Mouse (Mus musculus) hematopoietic stem cell, adult 5-6 weeks (primary cell): ENCODE measurements around the gene Tnfrsf8. TPM values are rescaled to one million over a fixed set of nuclear protein-coding genes. Genes with fewer than 3 reads are reported as not detected.

Experiments used
- ATAC-seq, 2 experiments: fragments of 125-278 bp in 1 of 2; replicated peaks in 1 of 2; 2 replicates each; pipeline ENCODE4 v1.8.0; 2016 to 2017; ENCODE audit warnings: inconsistent platforms in 2 of 2, mild to moderate bottlenecking in 2 of 2, moderate number of reproducible peaks in 2 of 2, low read depth in 1 of 2, moderate TSS enrichment in 1 of 2; ENCODE audit not compliant: low FRiP score in 2 of 2, poor library complexity in 2 of 2, severe bottlenecking in 2 of 2, insufficient read depth in 1 of 2, low TSS enrichment in 1 of 2
- total RNA-seq: library from RNA; stranded (forward); fragments of 172-1452, 232-1000 nt; gene quantifications from 2 replicates; pipeline ENCODE4 v1.2.3, GENCODE M21; 2017

Tnfrsf8 gene
- total RNA-seq, 1 experiment from 2014 or later: not detected

GRCm38 (mm10) chr4:145250002-145250401, 65.0 kb downstream of the Tnfrsf8 start:
- ATAC-seq: peak in 1 of 2 experiments; percentile 6; a peak in 1 of 4 replicates

DNA sequence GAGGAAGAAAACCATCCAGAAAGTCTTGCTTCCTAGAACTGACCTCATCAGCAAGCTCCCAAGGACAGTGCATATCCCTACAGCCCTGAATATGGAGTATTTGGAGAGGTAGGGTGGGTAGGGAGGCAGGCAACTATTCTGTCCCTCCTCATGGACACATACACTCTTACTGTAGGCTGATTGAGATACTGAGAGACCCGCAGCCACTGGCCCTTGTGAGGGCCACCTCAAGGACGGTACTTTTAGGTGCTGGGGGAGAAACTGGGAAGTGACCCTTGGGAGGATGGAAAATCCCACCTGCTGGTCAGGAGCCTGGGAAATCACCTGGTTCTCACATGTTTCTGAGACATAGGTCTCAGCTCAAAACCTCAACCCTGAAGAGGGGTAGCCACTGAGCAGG, 67.4 kb downstream of the Tnfrsf8 start:
- ATAC-seq: no peak

- peak; percentile 74 to 86 for ATAC-seq
Measured at GRCm38 (mm10) chr4:145246173-145247011, 68.6 kb downstream of the Tnfrsf8 start, which contains the start of gene Tnfrsf1b. TSS of gene Tnfrsf1b (minus strand) at chr4:145246870.

DNA sequence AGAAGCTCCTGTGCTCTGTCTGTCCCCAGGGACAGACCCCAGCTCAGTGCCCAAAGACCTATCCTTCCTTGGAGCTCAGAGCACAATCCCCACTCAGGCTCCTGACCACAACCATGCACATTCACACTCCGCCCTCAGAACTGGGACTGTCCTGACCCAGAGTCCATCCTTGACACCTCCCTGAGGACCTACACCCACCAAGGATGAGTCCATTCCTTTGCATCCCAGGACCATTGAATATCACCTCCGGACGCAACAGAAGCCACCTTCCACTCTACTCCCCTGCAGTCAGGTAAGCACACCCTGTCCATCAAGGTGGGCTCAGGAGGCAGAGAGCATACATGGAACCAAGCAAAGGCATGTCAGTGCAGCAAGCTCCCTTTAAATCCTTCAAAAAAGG, 69.4 kb downstream of the Tnfrsf8 start:
- ATAC-seq: no peak

DNA sequence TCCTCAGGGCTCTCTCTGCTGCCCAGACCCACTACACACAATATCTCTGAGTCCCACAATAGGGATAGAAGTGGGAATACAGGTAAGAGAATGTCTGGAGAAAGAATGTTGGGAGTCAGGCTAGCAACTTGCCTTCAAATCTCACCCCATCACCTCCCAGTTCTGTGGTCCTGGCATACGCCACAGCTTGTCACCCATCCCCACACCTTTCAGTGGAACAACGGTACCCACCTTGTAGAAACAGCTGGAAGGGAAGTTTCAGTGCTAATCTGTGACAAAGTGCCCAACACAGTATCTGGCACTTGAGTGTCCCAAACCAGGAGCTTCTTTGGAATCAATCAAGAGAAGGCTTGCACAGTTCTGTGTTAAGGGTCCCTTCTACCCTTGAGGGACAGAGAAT, 70.3 kb downstream of the Tnfrsf8 start:
- ATAC-seq: no peak

DNA sequence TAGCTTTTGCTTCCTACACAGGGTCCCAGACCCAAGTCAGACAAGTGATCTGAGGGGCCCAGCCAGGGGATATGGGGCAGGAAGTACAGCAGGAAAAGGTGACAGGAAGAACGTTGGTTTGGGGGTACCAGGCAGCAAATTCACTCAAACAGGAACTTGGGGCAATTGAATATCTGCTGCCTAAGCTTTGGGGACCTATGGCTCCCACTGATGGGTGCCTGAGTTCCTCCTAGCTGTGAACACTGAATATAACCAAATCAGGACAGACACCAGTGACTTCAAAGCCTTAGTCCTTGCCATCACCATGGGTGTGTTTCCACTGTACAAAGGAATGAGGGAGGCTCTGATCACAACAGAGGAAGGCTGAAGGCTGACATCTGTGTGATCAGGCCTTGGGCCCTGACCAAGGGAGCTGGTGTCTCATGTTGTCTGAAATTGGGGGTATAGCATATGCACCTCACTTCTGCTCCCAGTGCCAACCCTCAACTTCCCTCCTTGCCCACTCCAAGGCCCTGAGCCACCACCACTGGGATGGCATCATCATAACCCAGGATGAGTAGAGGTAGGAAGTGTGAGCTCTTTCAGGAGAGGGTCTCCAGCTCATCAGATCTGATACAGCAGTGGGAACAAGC, 72.1 kb downstream of the Tnfrsf8 start:
- ATAC-seq: peak; percentile 0 to 5; a peak in 1 of 4 replicates

DNA sequence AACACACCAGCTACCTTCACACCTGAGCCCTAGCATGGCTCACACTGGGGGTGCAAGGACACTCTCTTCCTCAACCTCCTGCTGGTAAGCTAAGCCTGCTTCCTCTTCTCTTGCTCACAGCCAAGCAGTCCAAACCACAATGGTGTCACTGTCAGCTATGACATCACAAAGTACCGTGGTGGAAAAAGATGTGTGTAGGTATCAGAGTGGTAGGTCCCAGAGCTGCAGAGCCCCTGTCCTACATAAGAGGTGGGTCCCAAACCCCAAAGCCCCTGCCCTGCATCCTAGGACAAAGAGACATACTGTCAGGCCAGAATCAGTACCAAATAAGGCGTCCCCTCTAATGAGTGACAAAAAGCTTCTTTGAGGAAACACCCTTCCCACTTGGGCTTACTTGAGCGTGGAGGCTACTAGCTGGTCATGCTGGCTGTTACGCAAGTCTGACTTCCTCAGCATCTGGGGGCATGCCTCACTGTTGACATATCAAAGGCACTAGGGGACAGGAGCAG, 74.2 kb downstream of the Tnfrsf8 start:
- peak; percentile 89 to 93 for ATAC-seq

GRCm38 (mm10) chr4:145239049-145239830, 75.7 kb downstream of the Tnfrsf8 start:
- 0 out of 4 replicates have a peak, but pooled peaks of 1 of the 2 experiments have one; percentile 8 for ATAC-seq

DNA sequence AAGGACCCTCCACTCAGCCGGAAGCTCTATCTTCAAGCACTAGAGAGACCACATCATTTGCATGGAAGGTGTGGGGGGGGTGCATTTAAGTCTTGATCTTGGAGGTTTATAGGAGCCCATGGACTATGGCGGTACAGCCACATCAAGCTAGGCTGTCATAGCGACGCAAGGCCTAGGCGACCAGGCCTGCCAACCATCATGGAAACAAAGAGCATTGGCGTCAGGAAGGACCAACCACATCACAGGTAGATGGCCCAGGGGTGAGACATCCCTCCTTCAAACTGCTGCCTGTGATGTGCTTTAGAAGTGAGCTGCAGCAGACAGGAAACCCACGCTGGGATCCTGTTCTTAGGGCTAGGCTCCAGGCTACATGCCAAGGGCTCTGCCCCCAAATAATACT, 78.9 kb downstream of the Tnfrsf8 start:
- peak; percentile 8 to 13; a peak in 3 of 4 replicates for ATAC-seq

- peak; percentile 25 to 27; a peak in 3 of 4 replicates for ATAC-seq
Measured at GRCm38 (mm10) chr4:145233487-145234228, 81.3 kb downstream of the Tnfrsf8 start.

- ATAC-seq: no peak
Measured at GRCm38 (mm10) chr4:145231732-145232131, 83.2 kb downstream of the Tnfrsf8 start.

GRCm38 (mm10) chr4:145230647-145231046, 84.3 kb downstream of the Tnfrsf8 start:
- ATAC-seq: no peak

DNA sequence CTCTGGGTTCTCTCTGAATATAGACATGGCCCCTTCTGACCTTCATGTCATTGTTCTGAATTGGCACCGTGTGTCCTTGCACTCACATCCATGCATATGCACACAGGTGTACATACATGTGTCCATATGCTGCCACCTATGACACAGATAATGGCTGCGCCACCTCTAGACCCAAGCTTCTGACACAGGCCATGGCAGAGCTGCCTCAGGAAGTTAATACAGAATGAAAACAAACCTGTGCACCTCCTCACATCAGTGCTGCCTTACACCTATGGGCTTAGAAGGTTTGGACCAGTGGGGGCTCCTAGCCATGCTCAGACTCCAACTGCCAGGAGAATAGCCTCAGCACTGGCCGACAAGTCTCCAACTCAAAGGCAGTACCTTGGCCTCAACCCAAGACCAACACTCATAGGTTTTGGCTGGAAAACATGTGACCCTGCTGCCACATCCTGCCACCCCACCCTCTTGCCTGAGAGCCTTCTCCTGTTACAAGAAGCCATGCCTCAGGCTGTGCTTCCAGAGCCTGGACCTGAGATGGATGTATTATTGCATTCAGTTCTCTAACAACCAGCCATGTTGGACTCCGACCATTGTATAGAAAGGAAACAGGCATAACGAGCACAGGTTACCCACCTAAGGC, 85.3 kb downstream of the Tnfrsf8 start:
- ATAC-seq: peak; percentile 51 to 59

DNA sequence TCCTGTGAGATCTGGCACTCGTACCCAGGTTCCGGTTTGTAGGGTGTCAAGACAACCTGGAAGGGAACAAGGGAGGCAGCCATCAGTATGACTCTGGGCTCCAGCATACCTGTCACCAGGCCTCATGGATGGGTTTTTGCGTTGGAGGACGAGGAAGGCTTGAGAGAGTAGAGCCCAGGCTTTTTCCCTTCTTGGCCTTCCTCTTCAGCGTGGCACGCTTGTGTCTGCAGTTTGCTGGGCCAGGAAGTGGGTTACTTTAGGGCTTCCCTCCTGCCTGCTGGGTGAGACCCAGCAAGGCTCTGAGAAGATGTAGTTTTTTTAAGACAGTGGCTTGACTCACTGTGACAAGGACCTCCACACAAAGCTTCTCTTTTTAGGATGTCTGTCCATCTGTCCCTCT, 85.9 kb downstream of the Tnfrsf8 start:
- peak; percentile 72 to 73 for ATAC-seq

- no peak for ATAC-seq
Measured at GRCm38 (mm10) chr4:145224613-145225012, 90.4 kb downstream of the Tnfrsf8 start.

DNA sequence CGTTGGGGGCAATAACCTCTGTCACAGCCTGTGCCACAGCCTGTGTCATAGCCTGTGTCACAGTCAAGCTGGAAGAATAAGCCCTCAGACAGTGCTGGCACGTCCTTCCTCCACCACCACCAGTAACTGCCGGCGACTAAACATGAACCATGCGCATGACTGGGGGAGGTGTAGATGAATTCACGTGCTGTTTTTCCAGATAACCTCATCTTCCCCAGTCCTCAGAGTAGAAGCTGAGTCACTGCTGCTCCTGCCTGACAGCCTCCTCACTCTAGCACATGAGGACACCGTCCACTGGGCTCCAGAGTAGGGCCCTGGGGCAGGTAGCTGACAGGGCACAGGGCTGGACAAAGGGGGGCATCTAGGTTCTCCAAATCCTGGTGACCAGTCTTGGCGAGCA, 92.9 kb downstream of the Tnfrsf8 start:
- peak; percentile 68 to 78 for ATAC-seq
